Mouse (Mus musculus): Measurements from ENCODE around the gene Itga2b.

- TF ChIP-seq CTCF (conservative IDR thresholded peaks at IDR 0.05; ENCODE audit: insufficient read depth, insufficient read length, low read depth, low read length) (no peak), POLR2A (IDR thresholded peaks at IDR 0.05; ENCODE audit: low read depth, low read length) (no peak)
Measured at GRCm38 (mm10) chr11:102480111-102480510, 10.2 kb upstream of the Itga2b start.
